ENCODE assay signal across 20 mouse cellular contexts in the genomic region with DNA sequence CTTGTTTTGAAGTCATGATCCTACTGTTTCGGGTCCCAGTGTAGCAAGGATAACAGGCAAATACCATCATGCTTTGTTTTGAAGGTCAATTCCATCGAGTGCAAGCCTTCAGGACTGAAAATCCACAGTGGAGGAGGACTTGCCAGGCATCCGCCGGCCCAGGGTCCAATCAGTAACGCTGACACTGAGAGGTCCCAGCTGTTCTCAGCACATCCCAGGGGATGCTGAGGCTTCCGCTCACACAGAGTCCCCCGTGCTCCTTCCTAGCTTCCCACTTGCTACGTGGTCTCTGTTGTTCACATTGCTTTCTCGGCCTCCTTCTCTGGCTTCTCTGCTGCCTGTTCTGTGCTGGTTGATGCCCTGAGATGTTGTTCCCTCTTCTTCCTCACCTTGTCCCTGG. TPM values are rescaled to one million over a fixed set of nuclear protein-coding genes. Genes with fewer than 3 reads are reported as not detected.
A peak's percentile ranks its signal among the peaks of the same experiment; 100 is the strongest.
DNase-seq lines count a peak whose midpoint lies in the region; ATAC-seq and TF ChIP-seq lines count a peak whose summit lies in the region.
"Had no signal": no experiment of that assay in that cellular context is flagged by ENCODE, and none has a peak within 500 bp of the region (broad histone marks: within the 10 kb centered on the region; RNA-seq: fewer than 3 reads in every experiment).

No protein-coding gene starts in this region.

- H3K4me2 ChIP-seq in lung, embryonic 16.5 days (ENCODE audit: low read depth, low read length), result no peak overlapping the region
- H3K4me2 ChIP-seq in lung, postnatal 0 days (replicated peaks; ENCODE audit: low read depth, low read length), result no peak overlapping the region
- H3K4me2 ChIP-seq: forebrain, embryonic 15.5 days; hindbrain, embryonic 14.5 days; intestine, embryonic 15.5 days; liver, embryonic 12.5 days; neural tube, embryonic 15.5 days had no signal

- WGBS in heart, embryonic 10.5 days, result 63% methylated on average over 9 of the region's 9 CpGs
- 41% methylated on average over 9 of the region's 9 CpGs for WGBS in lung, embryonic 16.5 days
- 52% methylated on average over 9 of the region's 9 CpGs for WGBS in lung, postnatal 0 days

- intact Hi-C loops in heart, postnatal 25 days (cut with DNase I), result no loop called here

- H3K27me3 ChIP-seq in heart, embryonic 10.5 days (ENCODE audit: insufficient read depth, poor library complexity, severe bottlenecking), result 0 out of 2 replicates have a peak, but pooled peaks cover 4% of the 10 kb centered on the region
- no peaks in the 10 kb centered on the region for H3K27me3 ChIP-seq in lung, embryonic 16.5 days (ENCODE audit: control insufficient read depth, insufficient read depth, low read depth, low read length)
- no peaks in the 10 kb centered on the region for H3K27me3 ChIP-seq in lung, postnatal 0 days (replicated peaks; ENCODE audit: insufficient read depth, low read length)
- H3K27me3 ChIP-seq: forebrain, embryonic 15.5 days; intestine, embryonic 15.5 days; liver, embryonic 12.5 days; neural tube, embryonic 15.5 days had no signal

- TF ChIP-seq EP300 in lung, postnatal 0 days (IDR thresholded peaks at IDR 0.05), result no peak

- ATAC-seq in lung, embryonic 16.5 days (ENCODE audit: low read depth), result 0 out of 2 replicates have a peak, but pooled peaks have one; percentile 56
- ATAC-seq in lung, postnatal 0 days, result no peak
- ATAC-seq: forebrain, embryonic 15.5 days; intestine, embryonic 15.5 days; liver, embryonic 12.5 days had no signal

- H3K36me3 ChIP-seq in heart, embryonic 10.5 days, result no peaks in the 10 kb centered on the region
- H3K36me3 ChIP-seq in lung, embryonic 16.5 days (ENCODE audit: control insufficient read depth, insufficient read depth, low read length), result no peaks in the 10 kb centered on the region
- H3K36me3 ChIP-seq in lung, postnatal 0 days (ENCODE audit: insufficient read depth, low read length), result no peaks in the 10 kb centered on the region
- H3K36me3 ChIP-seq: intestine, embryonic 15.5 days; liver, embryonic 12.5 days had no signal

- peak; percentile 48 to 65 for DNase-seq in heart, adult 18-20 months
- no peak for DNase-seq in heart, embryonic 10.5 days (ENCODE audit: low spot score)
- DNase-seq in lung, postnatal 0 days (ENCODE audit: low spot score), result no peak
- peak; percentile 22 for DNase-seq in heart, postnatal 25 days (ENCODE audit: low spot score)
- peak; percentile 74 to 78 for DNase-seq in kidney, postnatal 4 days
- DNase-seq in thymus, postnatal 36 days, result no peak
- DNase-seq: adrenal gland, adult 2 months; cerebellum, adult 11-12 months; cerebellum, postnatal 36 days; right cerebral cortex, postnatal 25 days had no signal

- no peaks in the 10 kb centered on the region for H3K9me3 ChIP-seq in heart, embryonic 10.5 days
- H3K9me3 ChIP-seq in lung, embryonic 16.5 days (ENCODE audit: control insufficient read depth, low read length), result no peaks in the 10 kb centered on the region
- H3K9me3 ChIP-seq in lung, postnatal 0 days (ENCODE audit: low read length), result no peaks in the 10 kb centered on the region
- H3K9me3 ChIP-seq: forebrain, embryonic 15.5 days; intestine, embryonic 15.5 days; liver, embryonic 12.5 days; midbrain, embryonic 10.5 days; neural tube, embryonic 15.5 days had no signal

- H3K4me3 ChIP-seq in heart, embryonic 10.5 days, result no peak overlapping the region
- no peak overlapping the region for H3K4me3 ChIP-seq in lung, embryonic 16.5 days (ENCODE audit: low read length)
- H3K4me3 ChIP-seq in lung, postnatal 0 days (ENCODE audit: low read depth, low read length), result no peak overlapping the region
- H3K4me3 ChIP-seq: forebrain, embryonic 15.5 days; intestine, embryonic 15.5 days; layer of hippocampus, adult 2 months; liver, embryonic 12.5 days; midbrain, embryonic 10.5 days; myocyte; neural tube, embryonic 15.5 days had no signal

- no peak for TF ChIP-seq CTCF in lung, postnatal 0 days (IDR thresholded peaks at IDR 0.05)

- H3K27ac ChIP-seq in heart, embryonic 10.5 days, result no peak overlapping the region
- no peak overlapping the region for H3K27ac ChIP-seq in lung, embryonic 16.5 days (ENCODE audit: low read length)
- H3K27ac ChIP-seq in lung, postnatal 0 days (ENCODE audit: low read length), result no peak overlapping the region
- H3K27ac ChIP-seq: forebrain, embryonic 15.5 days; hindbrain, embryonic 14.5 days; intestine, embryonic 15.5 days; layer of hippocampus, adult 2 months; liver, embryonic 12.5 days; midbrain, embryonic 10.5 days; neural tube, embryonic 15.5 days had no signal

- H3K9ac ChIP-seq in lung, embryonic 16.5 days (ENCODE audit: low read length), result no peak overlapping the region
- H3K9ac ChIP-seq in lung, postnatal 0 days (replicated peaks; ENCODE audit: low read depth), result no peak overlapping the region
- H3K9ac ChIP-seq: forebrain, embryonic 15.5 days; hindbrain, embryonic 14.5 days; intestine, embryonic 15.5 days; liver, embryonic 12.5 days; neural tube, embryonic 15.5 days had no signal

- H3K4me1 ChIP-seq in heart, embryonic 10.5 days, result no peaks in the 10 kb centered on the region
- no peaks in the 10 kb centered on the region for H3K4me1 ChIP-seq in lung, embryonic 16.5 days (replicated peaks; ENCODE audit: control insufficient read depth, insufficient read depth, low read length)
- no peaks in the 10 kb centered on the region for H3K4me1 ChIP-seq in lung, postnatal 0 days (ENCODE audit: insufficient read depth, low read depth, low read length)
- H3K4me1 ChIP-seq: intestine, embryonic 15.5 days; liver, embryonic 12.5 days had no signal

RNA-seq across cellular contexts. Expression of gene Lhfpl4, which starts 11.0 kb away (rescaled TPM):
- under 1 TPM; 0.40 to 0.51 TPM for total RNA-seq in heart, adult 18-20 months (2021)
- 0.49 and 1.0 TPM in 2 replicates for polyA plus RNA-seq in heart, embryonic 10.5 days (2016; fragmentation: Nextera tagmentation; extraction: Ambion mirVana)
- polyA plus RNA-seq in lung, embryonic 16.5 days (2015; fragmentation: Nextera tagmentation; extraction: Ambion mirVana), result 0.54 and 0.89 TPM in 2 replicates
- 0.25 and 0.39 TPM in 2 replicates for polyA plus RNA-seq in lung, postnatal 0 days (2015; fragmentation: Nextera tagmentation; extraction: Ambion mirVana)
- total RNA-seq in heart, postnatal 25 days (2021), result under 1 TPM; 0.29 to 0.34 TPM
- total RNA-seq: granulocyte monocyte progenitor cell, adult 5-6 weeks had no signal

RNA-seq across cellular contexts. Expression of gene Mtmr14, which starts 53.5 kb away (rescaled TPM):
- total RNA-seq in heart, adult 18-20 months (2021), result 10 to 100 TPM; 12.7 to 17.6 TPM
- 29.7 and 36.6 TPM in 2 replicates for polyA plus RNA-seq in heart, embryonic 10.5 days (2016; fragmentation: Nextera tagmentation; extraction: Ambion mirVana)
- polyA plus RNA-seq in lung, embryonic 16.5 days (2015; fragmentation: Nextera tagmentation; extraction: Ambion mirVana), result 35.4 and 36.5 TPM in 2 replicates
- 27.4 and 33.6 TPM in 2 replicates for polyA plus RNA-seq in lung, postnatal 0 days (2015; fragmentation: Nextera tagmentation; extraction: Ambion mirVana)
- 10 to 100 TPM; 13.1 to 15.4 TPM for total RNA-seq in heart, postnatal 25 days (2021)

Comparison
In these comparisons a context has a peak if more than half of its experiments do, and no peak if none do; other contexts are left out.
1. DNase-seq: peak in heart, adult 18-20 months (2 of 2), heart, postnatal 25 days (single experiment) and kidney, postnatal 4 days (2 of 2); none in heart, embryonic 10.5 days (single experiment), lung, postnatal 0 days (single experiment) and thymus, postnatal 36 days (0 of 2).